Mouse (Mus musculus) hematopoietic multipotent progenitor cell, adult 10-12 weeks (in vitro differentiated cells): ENCODE data around the gene Gm36864. TPM values are rescaled to one million over a fixed set of nuclear protein-coding genes. Genes with fewer than 3 reads are reported as not detected.

Source experiments
- polyA plus RNA-seq: library from polyadenylated mRNA; stranded (reverse); fragments of >175 nt; gene quantifications from 2 replicates; pipeline ENCODE4 v1.2.3, GENCODE M21; 2012; ENCODE audit warnings: low replicate concordance

The Gm36864 gene
- polyA plus RNA-seq: not detected in 2 replicates

DNA sequence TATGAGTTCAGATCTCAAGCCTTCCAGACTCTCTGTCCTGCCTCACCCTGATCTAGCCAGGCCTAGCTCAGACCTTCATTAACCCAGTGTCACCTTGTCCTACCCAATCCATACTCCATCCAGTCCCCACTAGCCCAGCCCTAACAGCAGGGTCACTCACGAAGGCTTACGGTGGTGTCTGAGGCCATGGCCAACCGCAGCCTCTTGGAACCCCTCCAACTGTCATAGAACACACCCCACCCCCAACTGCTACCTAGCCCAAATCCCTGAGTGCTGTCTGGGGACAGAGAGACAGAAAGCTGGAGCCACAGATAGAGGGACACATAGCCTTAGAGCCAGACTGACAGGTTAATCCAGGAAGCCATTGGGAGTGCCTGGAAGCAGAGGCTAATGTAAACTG, at the start of gene Gm36864:
Gm36864 (plus strand) TSS at position 269 of the 400 bp plus-strand sequence.

DNA sequence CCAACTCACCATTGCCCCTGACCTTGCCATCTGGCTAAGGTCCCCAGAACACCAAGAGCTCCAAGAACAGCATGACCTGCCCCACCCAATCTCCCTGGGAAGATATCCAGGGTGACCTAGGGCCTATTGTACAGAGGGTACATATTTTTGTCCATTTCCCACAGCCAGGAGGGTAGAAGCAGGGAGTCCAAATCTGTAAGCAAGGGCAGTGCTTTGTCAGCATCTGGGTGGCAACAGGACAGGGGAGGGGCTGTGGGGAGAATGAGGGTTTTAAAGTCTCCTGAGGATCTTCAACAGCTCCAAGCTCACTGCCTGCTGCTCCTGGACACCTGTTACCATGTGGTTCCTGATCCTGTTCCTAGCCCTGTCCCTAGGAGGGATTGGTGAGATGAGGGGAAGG, 48.0 kb upstream of the Gm36864 start, which contains the start of gene Klk1b24:
Klk1b24 (plus strand) TSS at position 301 of the 400 bp plus-strand sequence.

GRCm38 (mm10) chr7:44197891-44198290, 38.1 kb upstream of the Gm36864 start, which contains the start of gene Klk1b3:
TSS of gene Klk1b3 (plus strand) at chr7:44198191.

DNA sequence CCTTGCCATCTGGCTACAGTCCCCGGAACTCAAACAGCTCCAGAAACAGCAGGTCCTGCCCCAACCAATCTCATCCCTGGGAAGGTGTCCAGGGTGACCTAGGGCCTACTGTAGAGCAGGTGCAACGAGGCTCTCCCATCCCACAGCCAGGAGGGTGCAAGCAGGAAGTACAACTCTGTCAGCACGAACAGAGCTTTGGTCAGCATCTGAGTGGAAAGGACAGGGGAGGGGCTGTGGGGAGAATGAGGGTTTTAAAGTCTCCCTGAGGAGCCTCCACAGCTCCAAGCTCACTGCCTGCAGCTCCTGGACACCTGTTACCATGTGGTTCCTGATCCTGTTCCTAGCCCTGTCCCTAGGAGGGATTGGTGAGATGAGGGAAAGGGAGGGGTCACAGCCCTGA, 28.8 kb upstream of the Gm36864 start, which contains the start of gene Klk1b4:
Klk1b4 (plus strand) TSS at position 301 of the 400 bp plus-strand sequence.

GRCm38 (mm10) chr7:44215645-44216044, 20.3 kb upstream of the Gm36864 start, which contains the start of gene Klk1b5:
TSS of gene Klk1b5 (plus strand) at chr7:44215945.

GRCm38 (mm10) chr7:44225076-44225475, 10.9 kb upstream of the Gm36864 start, which contains the start of gene Klk1:
TSS of gene Klk1 (plus strand) at chr7:44225360.

GRCm38 (mm10) chr7:44246055-44246983, 10.3 kb downstream of the Gm36864 start, which contains the start of the genes 1700028J19Rik and 2410002F23Rik:
TSS of gene 1700028J19Rik (minus strand) at chr7:44246695.
TSS of gene 2410002F23Rik (plus strand) at chr7:44246722.

GRCm38 (mm10) chr7:44257278-44257677, 21.3 kb downstream of the Gm36864 start, which contains the start of gene Acp4:
TSS of gene Acp4 (minus strand) at chr7:44257378.

GRCm38 (mm10) chr7:44261147-44261546, 25.2 kb downstream of the Gm36864 start, which contains the start of gene Gm15517:
TSS of gene Gm15517 (plus strand) at chr7:44261447.

Other genes with a start within 250 kb of the Gm36864 start
- gene Klk1b11, start 240.3 kb upstream of the Gm36864 start, polyA plus RNA-seq: not detected in 2 replicates
- gene Klk1b26, start 224.0 kb upstream of the Gm36864 start, polyA plus RNA-seq: not detected in 2 replicates
- gene Klk1b27, start 183.9 kb upstream of the Gm36864 start, polyA plus RNA-seq: 3.6 and 5.5 TPM in 2 replicates
- not detected in 2 replicates for gene Klk1b21, start 133.8 kb upstream of the Gm36864 start, polyA plus RNA-seq
- not detected in 2 replicates for gene Klk1b22, start 123.5 kb upstream of the Gm36864 start, polyA plus RNA-seq
- gene Klk1b16, start 99.4 kb upstream of the Gm36864 start, polyA plus RNA-seq: not detected in 2 replicates
- not detected in 2 replicates for gene Klk1b24, start 47.9 kb upstream of the Gm36864 start, polyA plus RNA-seq
- gene Klk1b3, start 38.0 kb upstream of the Gm36864 start, polyA plus RNA-seq: not detected in 2 replicates
- gene Klk1b4, start 28.7 kb upstream of the Gm36864 start, polyA plus RNA-seq: not detected in 2 replicates
- not detected in 2 replicates for gene Klk1b5, start 20.2 kb upstream of the Gm36864 start, polyA plus RNA-seq
- gene Klk1, start 10.8 kb upstream of the Gm36864 start, polyA plus RNA-seq: 16.7 and 28.0 TPM in 2 replicates
- 0.10 TPM in 1 of 2 replicates, not detected in the other for gene 1700028J19Rik, start 10.5 kb downstream of the Gm36864 start, polyA plus RNA-seq
- gene 2410002F23Rik, start 10.5 kb downstream of the Gm36864 start, polyA plus RNA-seq: 155 and 164 TPM in 2 replicates
- not detected in 2 replicates for gene Acp4, start 21.2 kb downstream of the Gm36864 start, polyA plus RNA-seq
- not detected in 2 replicates for gene Gm15517, start 25.3 kb downstream of the Gm36864 start, polyA plus RNA-seq
- gene Clec11a, start 70.7 kb downstream of the Gm36864 start, polyA plus RNA-seq: 1.6 and 1.7 TPM in 2 replicates
- gene Shank1, start 74.1 kb downstream of the Gm36864 start, polyA plus RNA-seq: 36.0 and 52.3 TPM in 2 replicates
- gene Syt3, start 147.9 kb downstream of the Gm36864 start, polyA plus RNA-seq: 0.90 and 1.6 TPM in 2 replicates
- gene 1700008O03Rik, start 149.6 kb downstream of the Gm36864 start, polyA plus RNA-seq: 0.36 and 0.40 TPM in 2 replicates
- gene Lrrc4b, start 192.8 kb downstream of the Gm36864 start, polyA plus RNA-seq: not detected in 2 replicates
- gene Aspdh, start 229.2 kb downstream of the Gm36864 start, polyA plus RNA-seq: not detected in 2 replicates
- 245 and 532 TPM in 2 replicates for gene Josd2, start 231.8 kb downstream of the Gm36864 start, polyA plus RNA-seq